Mouse (Mus musculus) embryo, embryonic 11 days (tissue): Measurements from ENCODE around the gene Itpr1.

Experiments
- DNase-seq: peaks from one replicate; pipeline ENCODE4 v3.0.0-alpha.2; 2015

The Itpr1 gene

DNA sequence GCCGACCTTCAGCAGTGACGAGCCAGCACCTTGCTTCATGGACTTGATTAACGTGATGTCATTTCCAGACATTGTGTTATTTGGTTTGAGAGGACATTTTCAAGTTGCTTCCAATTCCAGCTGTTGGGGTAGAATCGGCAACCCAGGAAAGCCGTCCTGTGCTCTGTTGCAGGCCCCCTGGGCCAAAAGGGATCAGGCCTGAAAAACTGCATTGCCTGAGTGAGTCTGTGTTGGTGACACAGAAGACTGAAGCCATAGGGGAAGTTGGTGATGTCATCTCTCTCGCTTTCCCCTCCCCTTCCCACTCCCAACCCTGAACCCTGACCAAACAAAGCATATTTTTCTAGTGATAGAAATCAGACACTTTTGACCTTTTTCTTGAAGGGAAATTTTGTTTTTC is 114.7 kb downstream of the Itpr1 start:
- no peak for DNase-seq

DNA sequence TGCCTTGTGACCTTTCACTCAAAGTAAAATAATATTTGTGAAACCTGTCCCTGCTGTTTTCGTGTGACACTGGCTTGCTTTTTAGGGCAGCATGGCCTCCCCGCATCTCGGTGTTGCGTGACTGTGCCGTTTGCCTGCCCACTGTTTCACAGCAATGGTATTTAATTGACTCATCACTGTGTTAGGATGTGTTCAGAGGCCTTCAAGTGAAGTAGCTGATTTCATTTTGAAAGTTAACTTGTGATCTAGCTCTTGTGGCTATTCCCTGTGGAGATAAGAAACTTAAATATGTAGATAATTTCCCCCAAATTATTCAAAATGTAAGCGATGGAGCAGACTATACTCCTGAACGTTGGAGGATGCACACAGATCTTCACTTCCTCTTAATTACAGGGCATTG is 115.4 kb downstream of the Itpr1 start:
- DNase-seq = no peak

DNA sequence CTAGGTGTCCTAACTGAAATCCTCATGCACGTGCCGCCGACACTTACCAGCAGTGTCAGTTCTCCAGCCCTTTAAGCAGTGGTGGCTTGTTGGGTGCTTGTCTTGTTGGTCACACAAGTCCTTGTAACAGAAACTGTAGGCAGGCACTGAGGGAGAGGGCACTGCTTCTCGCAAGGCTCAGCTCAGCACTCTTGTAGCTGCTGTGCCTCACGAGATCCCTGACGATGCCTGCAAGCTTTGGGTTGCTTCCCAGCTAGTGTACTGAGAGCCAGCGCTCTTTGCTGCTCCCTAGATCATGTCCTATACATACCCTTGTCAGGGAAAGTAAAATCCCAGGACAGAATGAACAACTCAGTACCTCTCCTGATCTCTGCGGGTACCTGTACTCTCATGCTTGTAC is 117.6 kb downstream of the Itpr1 start:
- DNase-seq = no peak

DNA sequence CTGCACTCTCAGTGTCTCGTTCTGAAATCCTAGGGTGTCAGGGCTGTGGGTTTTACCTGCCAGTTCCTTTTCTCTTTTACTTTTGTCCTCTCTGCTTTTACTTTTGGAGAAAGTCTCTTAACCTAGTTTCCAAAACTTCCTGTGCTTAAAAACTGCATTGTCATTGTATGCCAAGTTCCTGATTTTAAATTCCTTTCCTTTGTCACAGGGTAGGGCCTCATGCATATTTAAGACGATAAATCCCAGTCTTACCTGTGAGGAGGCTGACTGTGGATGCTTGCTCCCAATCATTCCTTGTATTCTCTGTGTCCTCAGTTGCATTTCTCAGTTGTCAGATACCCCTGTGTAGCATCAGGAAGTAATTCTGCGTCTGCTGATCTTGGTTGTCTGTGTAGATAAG is 118.4 kb downstream of the Itpr1 start:
- DNase-seq = no peak

DNA sequence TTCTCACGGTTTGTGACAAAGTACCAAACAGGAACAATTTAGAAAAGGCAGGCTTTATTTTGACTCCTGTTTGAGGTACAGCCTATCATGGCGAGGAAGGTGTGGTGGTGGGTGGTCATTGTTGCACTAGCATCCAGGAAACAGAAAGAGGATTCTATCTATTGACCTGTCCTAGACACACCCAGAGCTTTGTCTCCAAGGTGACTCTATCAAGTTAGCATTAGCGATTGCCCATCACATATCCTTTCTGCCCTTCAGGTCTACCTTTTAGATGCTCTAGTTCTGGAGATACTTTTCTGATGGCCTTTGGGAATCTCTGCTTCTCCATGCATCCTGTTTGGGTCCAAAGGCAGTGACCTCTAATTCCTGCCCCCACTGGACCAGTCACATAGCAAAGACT is 121.2 kb downstream of the Itpr1 start:
- DNase-seq = no peak

DNA sequence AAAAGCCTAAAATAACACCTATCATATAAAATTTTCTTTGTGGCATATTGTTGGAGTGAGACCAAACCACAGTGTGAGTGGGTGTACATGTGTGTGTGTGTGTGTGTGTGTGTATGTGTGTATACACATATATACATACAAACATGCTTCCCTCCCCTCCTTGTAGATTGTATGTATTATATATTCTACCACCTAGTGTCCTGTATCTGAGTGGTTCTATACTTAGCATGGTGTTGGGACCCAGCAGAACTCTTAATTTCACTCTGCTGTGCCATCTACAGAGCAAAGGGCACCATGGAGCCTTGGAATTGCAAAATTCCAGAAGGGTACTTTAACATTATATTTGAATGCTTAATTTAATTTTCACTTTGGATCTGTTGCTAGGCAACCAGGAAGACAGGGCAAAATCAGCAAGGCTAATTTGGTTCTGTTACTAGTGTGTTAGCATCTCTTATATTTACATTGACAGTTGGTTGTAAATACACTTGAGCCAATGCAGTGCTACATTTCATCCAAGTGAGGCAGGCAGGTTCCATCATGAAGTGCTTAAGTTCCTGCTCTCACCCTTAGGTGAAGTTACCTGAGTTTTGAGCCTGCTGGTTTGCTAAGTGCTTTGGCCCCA is 122.4 kb downstream of the Itpr1 start:
- DNase-seq = no peak

DNA sequence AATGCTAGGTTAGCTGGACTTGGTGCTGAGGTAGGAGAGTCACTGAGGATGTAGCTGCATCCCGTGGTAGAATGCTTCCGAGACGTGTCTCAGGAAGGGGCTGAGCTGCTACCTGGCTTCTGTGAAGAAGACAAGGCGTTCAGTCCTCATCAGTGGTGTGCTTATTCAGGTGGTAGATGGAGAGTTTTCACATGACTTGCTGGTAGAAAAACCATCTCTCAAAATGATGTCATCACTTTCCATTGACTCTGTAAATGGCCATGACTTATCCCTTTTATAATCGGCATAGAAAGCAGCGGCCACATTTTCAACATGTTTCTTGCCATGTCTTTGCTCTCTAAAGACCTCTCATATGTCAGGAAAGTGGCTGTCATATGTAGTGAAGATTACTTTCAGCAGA is 123.6 kb downstream of the Itpr1 start:
- DNase-seq = no peak

DNA sequence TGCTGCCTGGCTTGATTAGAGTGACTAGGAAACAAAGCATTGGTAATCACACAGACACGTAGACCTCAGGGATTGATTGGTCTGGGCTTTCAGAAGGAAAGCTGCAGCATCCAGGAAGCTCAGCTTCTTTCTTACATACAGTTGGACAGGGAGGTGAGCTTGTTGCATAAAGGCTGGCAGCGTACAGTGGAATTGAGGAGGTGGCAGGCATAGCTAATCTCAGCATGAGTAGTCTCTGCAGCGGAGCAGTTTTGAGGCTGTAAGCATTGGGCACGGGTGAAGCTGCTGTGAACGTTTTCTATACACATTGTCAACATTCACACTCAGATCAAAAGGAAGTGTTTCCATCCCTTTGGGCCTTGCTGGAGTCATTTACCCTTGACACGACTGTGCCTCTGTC is 124.4 kb downstream of the Itpr1 start:
- no peak for DNase-seq

DNA sequence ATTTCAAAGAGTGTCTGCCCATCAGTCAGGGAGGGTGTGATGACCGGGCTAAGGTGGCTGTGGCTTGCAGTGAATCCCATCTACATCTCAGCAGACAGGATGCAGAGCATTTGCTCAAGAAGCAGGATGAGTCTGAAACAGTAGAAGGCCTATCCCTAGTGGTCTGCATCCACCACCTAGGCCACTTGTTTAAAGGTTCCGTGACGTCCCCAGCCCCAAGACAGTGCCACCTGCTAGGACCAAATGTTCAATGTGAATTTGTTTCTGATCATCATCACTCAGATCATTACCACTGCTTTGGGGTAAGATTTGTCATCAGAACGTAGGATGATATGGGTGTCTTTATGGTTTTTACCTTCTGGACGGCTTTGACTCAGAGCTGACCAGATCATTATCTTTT is 125.5 kb downstream of the Itpr1 start:
- no peak for DNase-seq

DNA sequence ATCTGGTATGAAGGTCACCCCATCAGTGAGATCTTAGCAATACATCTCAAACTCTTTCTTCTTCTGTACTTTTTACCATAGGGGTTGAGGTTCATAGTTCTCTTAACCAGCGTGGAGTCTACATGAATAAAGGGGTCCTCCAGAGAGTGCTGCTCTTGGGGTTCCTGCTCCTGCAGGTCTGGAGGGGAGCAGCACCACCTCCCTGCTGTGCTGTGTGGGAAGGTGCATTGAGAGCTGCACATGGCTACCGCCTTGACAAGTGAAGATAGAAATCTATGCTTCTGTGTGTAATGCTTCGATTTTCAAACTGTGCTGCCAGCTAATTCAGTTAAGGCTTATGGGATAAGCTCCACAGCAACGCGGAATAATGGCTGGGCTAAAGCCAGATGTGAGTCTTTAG is 130.1 kb downstream of the Itpr1 start:
- DNase-seq = no peak

DNA sequence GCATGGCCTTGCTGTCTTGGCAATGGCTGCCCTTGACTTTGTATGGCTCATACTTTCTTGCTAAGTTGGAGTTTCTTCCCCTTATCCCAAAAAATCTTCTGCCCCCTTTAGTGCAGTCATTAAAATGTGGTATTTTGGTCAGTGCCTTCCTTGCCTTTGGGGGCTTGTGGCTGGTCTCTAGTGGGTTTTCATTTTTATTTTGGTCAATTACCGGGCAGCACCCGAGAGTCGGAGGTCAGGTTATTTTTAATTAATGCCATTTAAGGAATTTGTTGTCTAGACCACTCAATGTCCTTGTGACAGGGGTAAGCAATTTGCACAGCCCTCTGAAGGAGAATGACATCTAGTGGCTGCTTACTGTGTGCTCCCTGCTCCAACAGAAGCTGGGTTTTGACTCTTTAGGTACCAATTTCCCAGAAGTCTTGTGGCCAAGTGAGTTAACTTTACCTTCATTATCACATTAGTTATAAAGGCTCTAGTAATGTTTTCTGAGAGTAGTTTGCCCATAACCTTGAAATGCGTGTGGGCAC is 130.9 kb downstream of the Itpr1 start:
- no peak for DNase-seq

DNA sequence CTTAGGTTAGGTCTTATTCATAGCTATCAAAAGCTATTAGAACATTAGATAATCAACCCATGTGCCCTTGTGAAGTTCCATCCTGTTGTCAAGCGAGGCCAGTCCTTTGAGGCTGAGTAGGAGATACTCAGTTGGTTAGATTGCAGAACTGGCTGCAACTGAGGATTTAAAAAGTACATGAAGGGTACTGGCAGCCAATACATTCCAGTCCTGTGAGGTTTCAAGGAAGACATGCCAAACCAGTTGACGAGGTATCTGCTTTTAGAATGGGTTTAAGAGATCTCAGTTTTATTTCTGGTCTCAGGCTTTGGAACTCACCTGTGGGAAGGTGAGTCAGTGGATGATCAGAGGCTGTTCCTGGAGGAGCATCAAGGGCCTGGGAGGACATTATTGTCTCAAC is 137.9 kb downstream of the Itpr1 start:
- DNase-seq = no peak

DNA sequence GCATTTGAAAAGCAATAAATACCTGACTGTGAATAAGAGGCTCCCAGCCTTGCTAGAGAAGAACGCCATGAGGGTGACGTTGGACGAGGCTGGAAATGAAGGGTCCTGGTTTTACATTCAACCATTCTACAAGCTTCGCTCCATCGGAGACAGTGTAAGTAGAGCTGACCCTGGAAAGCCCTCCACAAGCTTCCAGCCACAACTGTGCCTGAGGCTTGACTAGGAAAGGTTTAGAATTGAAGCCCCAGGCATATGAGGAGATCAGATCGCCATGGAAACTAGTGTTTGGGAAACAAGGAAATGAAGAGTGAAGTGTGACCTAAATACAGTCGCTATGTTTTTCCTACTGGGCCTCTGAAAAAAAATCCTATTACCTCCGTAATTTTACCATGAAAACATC is 139.1 kb downstream of the Itpr1 start:
- DNase-seq = no peak

DNA sequence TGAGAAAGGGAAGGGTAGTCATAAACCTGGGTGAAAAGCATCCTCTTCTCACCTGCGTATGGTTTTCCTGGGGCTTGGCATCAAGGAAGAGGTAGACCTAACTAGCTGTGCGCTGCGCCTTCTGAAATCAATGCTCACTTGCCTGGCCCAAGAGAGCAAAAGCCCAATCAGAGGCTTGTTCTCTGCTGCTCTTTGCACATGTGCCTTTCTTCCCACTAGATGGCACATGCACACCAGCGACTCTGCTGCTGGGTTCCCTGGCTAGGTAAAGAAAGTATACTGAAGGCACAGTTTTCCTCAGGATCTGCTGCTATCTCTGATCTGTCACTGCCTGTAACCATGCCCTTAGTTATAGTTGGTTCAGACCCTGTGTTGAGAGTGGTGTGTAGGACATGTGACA is 154.5 kb downstream of the Itpr1 start:
- DNase-seq = peak; percentile 12

DNA sequence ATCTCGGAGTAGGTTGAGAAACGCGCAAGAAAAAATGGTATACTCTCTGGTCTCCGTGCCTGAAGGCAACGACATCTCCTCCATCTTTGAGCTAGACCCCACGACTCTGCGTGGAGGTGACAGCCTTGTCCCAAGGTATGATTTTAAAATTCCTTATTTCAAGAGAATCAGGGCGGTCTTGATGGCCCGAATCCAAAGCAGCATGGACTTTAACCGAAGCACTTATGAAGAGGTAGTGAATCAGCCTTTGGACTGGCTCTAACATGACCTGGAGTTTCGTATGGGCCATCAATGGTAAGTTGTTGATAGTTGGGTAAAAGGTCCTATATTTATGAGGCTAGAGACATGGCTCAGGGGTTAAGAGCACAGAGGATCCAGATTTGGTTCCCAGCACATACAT is 156.1 kb downstream of the Itpr1 start:
- DNase-seq = no peak

DNA sequence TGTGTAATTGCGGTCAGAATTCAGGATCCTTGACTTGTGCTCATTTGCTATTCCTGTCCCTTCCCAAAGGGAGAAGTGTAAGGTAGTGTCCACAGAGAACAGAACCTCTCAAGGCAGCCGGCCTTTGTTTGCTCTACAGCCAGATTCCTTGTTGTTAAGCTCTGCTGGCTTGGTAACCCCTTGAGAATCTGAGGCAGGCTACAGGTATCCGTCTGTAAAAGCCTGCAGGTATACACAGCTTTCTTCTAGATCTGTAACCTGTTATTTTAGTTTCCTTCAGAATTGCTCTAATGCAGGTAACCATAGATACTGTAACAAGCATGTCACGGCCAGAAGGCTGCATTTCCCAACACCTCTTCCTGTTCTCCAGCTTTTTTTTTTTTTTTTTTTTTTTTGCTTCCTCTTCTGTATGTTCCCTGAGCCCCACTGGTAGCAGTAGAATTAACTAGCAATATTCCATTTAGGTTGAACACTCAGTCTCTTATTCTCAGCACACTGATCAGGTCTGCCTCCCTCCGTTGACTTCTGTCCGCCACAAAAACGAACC is 158.5 kb downstream of the Itpr1 start:
- no peak for DNase-seq

DNA sequence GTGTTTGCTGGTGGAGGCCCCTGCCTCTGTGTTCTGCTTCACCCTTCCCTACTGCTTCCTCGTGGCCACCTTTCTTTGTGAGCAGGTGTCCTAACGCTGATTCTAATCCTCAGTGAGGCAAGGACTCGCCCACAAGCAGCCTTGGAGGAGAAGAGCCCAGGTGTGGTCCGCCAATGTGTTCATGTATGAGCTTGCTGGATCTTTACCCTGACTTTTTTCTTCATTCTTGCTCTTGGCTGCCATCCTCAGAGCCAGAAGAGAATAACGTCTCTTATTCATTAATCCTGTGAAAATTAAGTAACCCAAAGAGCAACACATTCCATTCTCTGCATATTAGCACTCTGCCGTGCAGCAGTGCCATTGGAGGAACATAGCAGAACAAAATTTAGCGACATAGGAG is 161.1 kb downstream of the Itpr1 start:
- no peak for DNase-seq

DNA sequence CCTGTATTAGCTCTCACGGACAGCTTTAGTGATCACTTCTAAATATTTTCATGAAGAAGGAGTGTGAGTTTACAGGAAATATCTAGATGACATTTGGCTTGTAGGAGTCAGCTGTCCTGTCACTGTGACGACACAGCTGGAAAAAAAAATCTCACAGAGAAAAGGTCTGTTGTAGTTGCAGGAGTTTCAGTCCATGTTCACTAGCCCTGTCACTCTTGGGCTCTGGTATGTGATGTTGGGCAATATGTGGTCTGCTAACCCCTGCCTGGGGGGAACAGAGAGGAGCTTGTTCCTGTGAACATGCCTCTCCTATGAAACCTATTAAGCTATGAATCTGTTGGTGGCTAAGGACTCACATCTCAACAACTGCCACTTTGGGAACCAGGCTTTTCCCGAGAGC is 166.1 kb downstream of the Itpr1 start:
- DNase-seq = no peak

DNA sequence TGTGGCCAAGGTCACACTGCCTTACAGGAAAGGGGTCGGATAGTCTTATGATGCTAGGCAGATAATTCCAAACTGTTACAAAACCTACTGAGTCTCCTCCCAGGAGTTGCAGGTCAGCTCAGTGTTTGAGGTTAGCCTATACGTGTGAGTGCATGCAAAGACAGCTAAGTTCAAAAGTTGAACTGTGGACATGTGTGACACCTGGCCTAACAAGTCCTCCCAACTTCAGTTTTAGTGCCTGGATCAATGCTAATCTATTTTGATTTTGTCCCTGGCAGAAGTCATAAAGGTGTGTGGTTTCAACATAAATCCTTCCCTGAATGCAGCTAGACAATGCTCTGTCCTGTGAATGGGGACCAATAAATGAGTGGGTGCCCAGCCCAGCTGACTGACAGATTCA is 167.3 kb downstream of the Itpr1 start:
- no peak for DNase-seq

DNA sequence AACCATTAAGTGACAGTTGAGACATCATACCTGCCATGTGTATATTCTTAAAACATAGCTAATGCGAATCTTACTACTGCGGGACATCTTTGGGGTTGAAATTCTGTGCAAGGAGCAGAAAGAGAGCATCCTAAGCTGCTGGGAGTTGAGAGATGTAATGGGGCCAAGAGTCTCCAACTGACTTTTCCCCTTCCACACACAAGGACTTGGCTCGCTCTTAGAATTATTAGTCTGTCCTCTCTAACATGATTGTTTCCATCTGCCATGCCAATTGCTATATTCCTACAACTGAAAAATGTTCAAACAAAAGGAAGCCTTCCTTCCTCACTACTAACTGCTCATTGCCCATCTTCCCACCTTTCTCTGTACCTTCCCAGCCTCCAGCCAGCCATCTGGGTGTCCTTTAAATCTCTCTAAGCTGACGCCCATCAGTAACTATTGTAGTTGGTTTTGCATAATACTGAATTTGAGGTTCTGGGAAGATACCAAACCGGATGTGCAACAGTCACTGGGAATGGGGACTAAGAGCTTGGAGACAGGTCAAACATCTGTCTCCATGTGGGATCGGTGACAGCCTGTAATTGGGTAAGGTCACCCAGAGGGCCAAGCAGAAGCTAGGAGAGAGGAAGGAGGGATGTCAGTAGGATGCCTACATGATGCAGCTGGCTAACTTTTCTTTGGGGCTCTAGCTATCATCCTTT is 177.9 kb downstream of the Itpr1 start:
- DNase-seq = no peak

DNA sequence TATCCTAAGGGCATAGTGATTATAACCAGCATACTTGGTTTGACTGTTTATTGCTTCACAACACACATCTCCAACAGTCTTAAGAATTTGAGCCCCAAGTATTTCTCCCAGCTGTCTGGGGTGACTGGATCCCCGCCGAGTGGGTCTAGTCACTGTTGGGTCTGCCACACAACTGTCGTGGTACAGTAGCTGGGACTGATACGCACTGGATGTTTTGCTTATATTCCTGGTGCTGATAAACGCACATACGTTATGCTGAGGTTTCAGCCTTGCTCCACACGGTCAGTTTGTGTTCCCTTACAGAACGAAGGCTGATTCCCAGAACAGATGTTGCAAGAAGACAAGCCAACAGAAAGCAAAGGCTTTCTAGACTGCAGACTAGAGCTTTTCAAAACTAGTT is 180.2 kb downstream of the Itpr1 start:
- DNase-seq = no peak

DNA sequence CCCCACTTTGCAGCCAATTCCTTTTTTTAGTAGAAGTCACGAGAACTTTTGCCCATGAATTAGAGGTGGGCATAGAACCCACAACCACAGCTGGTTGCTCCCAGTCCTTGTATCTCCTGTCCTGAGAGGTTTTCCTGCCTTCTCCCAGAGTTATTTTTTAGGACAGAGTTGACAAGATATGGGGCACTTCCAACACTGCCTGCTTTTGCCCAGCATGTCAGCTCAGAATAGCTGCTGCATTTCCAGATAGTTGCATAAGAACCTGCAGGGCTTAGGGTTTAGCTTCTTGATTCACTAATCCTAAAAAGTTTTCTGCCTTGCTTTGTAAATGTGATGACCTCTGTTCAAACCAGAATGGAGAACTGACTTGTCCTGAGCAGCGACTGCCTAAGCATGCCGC is 185.1 kb downstream of the Itpr1 start:
- no peak for DNase-seq

DNA sequence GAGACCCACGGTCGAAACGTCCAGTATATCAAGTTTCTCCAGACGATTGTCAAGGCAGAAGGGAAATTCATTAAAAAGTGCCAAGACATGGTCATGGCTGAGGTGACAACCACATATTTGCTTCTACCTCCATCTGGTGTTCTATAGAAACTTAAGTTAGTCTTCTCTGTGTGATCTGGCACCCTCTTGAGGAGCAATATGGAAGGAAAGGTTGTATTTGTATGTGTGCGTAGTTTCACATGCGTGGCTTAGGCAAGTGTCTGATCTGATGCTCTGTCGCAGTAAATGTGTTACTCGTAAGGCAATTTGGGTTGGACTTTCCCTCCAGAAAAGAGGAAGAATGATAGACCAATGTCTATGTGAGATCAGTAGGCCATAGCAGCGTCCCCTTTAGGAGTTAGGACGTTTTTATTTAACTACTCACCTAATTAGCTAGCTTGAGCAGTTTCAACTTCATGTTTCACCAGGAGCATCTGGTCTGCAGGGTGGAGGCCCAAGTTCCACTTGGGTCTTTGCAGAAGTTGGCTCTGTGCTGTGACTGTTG is 188.6 kb downstream of the Itpr1 start:
- no peak for DNase-seq

DNA sequence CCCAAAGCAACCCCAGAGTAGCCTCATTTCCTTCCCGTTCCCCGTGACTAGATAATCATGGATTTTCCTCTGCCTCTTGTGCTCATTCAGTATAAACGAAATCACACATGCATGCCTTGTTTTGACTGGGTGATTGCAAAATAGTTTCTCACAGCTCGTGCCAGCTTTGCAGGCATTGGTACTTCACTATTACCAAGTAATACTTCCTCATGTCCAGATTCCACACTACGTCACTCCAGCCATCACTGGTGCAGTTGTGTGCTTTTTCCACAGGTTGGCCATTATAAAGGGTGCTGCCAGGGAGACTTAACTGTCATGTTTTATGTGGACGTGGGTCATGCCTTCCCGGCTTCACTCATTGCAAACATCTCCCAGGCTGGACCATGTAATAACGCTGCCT is 191.8 kb downstream of the Itpr1 start:
- no peak for DNase-seq
